Mouse (Mus musculus): ENCODE measurements around the gene Ufsp1.

Ufsp1 gene

GRCm38 (mm10) chr5:137295712-137296111 lies 1.3 kb downstream of the Ufsp1 start:
- DNase-seq (ENCODE audit: low spot score), result no peak

DNA sequence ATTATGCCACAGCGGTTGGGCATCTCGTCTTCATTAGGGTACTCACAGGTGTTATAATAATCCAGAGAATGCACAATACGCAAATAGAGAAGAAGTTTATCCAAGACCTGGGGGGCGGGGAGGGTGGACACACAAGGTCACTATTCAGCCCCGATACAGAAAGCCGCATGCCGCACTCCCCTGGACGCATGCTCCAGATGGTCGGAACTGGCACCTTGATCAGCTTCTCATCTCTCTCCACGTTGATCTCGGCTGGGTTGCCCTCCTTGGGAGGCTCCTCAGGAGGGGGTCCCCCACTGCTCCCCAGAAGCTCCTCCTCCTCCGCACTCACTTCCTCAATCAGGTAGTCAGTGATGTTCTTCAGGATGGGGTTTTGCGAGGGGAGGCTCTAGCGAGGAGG lies 2.7 kb downstream of the Ufsp1 start:
- DNase-seq (ENCODE audit: low spot score), result no peak

DNA sequence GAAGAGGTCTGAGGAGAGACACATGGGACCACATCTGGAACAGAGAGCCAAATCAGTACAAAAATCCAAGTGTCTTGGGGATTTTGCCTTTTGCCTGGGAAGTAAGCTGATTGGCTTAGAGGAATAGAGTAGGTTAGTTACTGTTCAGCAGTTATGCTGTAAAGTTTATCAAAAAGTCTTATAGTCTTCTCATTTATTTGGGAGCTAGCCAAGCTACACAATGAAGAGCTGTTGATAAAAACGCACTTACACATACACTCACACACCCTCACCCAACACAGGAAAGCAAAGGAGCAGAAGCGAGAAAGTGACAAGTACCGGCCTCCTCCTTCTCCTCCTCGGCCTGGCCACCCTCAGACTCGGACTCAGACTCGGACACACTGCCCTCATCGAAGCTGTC lies 4.8 kb downstream of the Ufsp1 start:
- no peak for DNase-seq (ENCODE audit: low spot score)

GRCm38 (mm10) chr5:137301253-137301652 lies 6.8 kb downstream of the Ufsp1 start:
- no peak for DNase-seq (ENCODE audit: low spot score)

GRCm38 (mm10) chr5:137303609-137304008 lies 9.2 kb downstream of the Ufsp1 start:
- DNase-seq (ENCODE audit: low spot score), result no peak

DNA sequence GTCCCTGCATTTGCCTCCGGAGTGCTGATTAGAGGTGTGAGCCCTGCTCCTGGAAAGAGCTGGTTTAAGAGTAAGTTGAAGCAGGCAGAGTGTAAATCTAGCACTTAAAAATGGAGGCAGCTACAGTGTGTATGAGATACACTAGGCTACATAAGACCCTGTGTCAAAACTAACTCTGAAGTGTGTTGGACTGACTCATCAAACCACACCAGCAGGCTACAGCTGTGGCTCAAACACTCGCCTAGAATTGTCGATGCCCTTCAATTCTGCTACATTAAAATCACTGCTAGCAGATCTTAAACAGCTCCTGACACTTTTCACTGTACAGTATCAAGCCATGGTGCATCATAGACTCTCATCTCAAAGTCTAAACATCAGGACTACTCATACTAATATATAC lies 9.7 kb downstream of the Ufsp1 start:
- DNase-seq (ENCODE audit: low spot score), result no peak

- DNase-seq (ENCODE audit: low spot score), result no peak
Measured at GRCm38 (mm10) chr5:137304816-137305215, 10.4 kb downstream of the Ufsp1 start.

DNA sequence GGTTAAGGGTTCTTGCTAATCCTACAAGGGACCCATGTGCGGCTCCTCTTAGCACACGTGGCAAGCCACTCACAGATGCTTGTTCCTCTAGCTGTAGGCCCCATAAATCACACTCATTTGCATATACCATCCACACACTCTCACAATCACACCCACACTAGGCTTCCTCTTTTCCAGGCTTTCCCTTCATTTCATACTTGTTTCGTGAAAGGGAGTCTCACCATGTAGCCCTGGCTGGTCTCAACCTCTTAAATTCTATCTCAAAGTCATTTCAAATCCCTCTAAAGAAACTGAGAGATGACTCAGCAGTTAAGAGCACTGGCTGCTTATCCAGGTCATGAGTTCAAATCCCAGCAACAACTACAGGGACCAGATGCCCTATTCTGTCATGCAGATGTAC lies 11.4 kb downstream of the Ufsp1 start:
- no peak for DNase-seq (ENCODE audit: low spot score)

- DNase-seq (ENCODE audit: low spot score), result no peak
Measured at GRCm38 (mm10) chr5:137306439-137307005, 12.1 kb downstream of the Ufsp1 start.

DNA sequence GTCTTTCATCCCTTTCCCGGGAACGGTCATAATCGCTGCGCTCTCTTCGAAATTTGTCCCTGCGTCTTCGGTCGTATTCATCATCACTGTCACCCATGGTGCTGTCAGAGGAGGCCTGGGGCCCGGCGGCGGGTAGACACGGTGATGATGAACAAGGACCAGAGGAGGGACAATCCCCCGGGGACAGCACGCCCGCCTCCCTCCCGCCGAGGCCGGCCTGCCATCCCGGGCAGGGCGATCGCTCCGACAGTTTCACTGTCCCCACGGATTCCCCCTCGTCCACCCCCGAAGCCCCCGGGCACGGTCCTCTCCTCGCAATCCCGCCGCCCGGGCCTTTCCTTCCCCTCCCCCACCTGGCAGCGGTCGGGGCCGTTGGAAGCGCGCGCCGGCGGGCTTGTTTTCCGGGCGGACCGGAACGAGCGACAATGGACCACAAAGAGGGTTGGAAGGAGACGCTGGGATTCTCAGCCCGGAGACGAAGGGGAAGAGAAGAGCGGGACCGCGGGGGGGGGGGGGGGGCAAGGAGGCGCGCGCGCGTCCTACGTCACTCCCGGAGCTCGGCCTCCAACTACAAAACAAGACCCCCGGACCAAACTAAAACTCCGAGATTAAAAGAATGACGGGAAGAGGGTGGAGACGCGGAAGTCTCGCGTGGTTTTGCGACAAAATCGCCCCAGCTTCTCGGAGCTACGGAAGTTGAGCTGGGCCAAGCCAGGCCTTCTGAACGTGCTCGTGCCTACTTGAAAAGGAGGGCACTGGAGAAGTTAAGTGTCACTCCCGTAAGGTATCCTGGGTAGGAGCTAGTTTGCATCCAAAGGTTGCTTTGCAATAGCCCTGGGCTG lies 12.9 kb downstream of the Ufsp1 start, which contains the start of gene Srrt:
Gene Srrt, minus strand, starts transcription at position 604 of the 842 bp plus-strand sequence.
- peak; percentile 65 for DNase-seq (ENCODE audit: low spot score)

- no peak for DNase-seq (ENCODE audit: low spot score)
Measured at GRCm38 (mm10) chr5:137308356-137308755, 13.9 kb downstream of the Ufsp1 start.

GRCm38 (mm10) chr5:137313466-137314192 lies 19.2 kb downstream of the Ufsp1 start:
- DNase-seq (ENCODE audit: low spot score), result no peak

DNA sequence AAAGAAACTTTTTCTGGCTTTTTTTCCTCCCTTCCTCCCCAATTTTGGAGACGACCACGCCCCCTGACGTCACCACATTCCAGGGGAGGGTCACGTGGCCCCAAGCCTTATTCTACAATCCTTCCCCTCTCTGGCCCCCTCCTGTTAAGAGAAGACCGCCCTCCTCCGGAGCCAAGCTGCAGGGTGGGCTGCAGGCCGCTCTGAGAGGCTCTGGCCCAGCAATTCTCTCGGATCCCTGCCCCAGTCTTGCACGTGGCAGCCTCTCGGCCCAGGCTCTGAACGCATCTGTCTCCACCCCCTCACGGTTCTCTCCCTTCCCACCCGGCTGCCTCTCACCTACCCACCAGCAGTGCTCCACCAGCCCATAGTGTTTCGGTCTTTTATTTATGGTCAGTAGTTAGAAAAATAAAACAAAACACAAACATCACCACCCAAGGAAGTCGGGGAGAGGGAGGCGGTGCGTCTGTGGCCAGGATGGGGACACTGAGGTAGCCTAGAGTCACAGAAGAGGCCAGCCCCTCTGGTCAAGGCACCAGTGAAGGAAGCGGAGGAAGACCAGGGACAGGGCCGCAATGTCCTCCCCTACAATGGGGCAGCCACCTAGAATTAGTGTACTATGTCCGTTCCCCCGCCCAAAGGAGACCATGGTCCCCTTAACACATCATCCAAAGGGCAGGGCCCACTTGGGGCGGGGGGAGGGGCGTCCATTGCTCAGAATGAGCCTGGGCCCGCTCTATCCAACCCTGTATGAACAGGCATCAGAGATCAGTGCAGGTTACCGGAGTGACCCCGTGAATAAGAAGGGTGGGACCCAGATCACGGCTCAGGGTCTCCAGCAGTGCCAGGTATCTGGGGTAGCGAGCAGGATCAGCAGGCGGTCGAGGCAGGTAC lies 20.0 kb downstream of the Ufsp1 start, which contains the start of gene Trip6:
Gene Trip6, minus strand, starts transcription at position 212 of the 891 bp plus-strand sequence.
- peak; percentile 78 for DNase-seq (ENCODE audit: low spot score)

- no peak for DNase-seq (ENCODE audit: low spot score)
Measured at GRCm38 (mm10) chr5:137315084-137315903, 20.9 kb downstream of the Ufsp1 start.

DNA sequence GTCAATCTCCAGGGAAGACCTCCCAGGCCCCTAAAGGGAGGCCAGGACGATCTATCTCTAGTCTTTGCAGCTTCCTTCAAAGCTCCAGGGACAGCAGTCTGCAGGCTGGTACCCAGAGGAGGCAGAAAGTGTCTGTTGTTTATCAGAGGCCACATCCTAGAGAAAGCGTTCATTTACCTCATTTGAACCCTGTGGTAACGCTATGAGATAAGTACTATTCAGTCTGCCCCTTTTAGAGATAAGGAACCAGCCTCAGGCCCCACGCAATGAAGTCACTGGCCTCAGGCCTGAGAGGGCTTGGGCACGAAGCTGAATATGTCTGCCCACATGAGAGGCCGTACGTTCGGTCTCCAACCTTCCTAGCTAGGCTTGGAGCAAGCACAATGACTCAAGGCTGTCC lies 22.9 kb downstream of the Ufsp1 start:
- DNase-seq (ENCODE audit: low spot score), result no peak

DNA sequence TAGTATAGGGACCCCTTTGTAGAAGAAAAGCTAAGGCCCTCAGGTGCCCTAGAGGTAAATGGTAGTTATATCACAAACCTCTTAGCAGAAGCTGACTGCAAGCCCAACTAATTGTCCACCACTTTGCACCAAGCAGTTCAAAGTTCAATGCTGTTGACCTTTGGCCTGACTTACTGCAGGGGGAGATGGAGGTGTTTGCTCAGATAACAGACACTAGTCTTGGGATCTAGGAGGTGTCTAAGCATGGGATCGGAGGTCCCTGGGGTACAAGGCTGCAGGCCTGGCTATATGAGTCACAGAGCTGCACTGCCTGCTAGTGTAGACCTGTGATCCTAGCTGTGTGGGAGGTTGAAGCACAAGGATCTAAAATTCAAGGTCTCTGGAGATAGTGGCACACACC lies 24.1 kb downstream of the Ufsp1 start:
- DNase-seq (ENCODE audit: low spot score), result no peak

- no peak for DNase-seq (ENCODE audit: low spot score)
Measured at GRCm38 (mm10) chr5:137320996-137321395, 26.6 kb downstream of the Ufsp1 start.

- no peak for DNase-seq (ENCODE audit: low spot score)
Measured at GRCm38 (mm10) chr5:137330910-137331309, 36.5 kb downstream of the Ufsp1 start.

DNA sequence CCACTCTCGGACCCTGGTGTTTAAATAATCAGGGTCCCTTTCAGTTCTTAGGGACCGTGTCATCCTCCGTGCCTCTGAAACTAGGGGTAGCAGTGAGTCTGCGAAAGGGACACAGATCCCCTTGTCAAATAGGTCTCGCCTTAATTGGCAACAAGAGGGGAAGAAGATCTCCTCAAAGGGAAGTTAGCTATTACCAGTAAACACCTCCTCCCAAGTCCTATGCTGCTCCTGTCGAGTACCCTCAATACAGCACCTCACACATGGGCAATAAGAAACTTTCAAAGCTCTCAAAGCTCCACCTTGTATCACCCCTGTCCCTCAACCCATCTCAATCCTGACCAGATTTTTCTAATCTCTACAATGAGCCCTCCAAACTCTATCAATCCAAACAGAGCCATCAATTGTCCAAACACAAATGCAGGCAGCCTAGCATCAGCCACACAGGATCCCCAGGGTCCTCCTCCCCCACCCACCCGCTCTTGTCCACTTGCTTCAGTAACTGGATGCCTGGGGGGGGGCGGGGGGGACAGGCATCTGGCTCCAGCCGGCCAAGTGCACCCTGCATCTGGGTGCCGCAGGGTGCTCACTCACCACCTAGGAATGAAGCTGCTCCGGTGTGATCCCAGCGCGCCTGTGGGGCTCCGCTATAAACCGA lies 38.6 kb downstream of the Ufsp1 start:
- DNase-seq (ENCODE audit: low spot score), result no peak

DNA sequence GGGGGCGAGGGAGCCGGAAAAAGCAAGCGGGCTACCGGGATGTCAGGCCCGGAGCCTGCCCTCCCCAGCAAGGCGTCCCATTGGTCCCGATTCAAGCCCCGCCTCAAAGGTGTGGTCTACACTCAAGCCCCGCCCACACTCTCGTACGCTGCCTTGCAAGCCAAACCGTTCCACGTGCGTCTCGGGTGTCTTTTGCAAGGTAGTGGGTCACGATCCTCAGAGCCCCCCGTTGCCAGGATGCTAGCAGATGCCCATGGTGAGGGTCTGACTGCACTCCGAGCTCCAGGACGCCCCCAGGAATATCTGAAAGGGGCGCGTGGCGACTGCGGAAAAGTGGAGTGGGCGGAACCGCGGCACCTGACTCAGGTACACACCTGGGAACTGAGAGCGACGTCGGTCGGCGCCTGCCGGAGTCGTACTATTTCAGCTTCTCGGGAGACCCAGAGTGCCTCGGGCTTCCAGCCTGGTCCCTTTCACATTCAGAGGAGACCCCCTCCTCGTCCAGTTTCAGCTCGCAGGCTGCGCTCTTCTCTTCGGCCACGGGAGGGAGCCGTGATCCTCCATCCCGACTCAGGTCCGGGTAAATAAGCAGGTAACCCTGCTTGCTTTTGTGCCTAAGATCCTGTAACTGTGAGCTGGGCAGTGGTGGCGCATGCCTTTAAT lies 39.2 kb downstream of the Ufsp1 start, which contains the start of gene Slc12a9:
Gene Slc12a9, minus strand, starts transcription at position 86 of the 663 bp plus-strand sequence.
- peak; percentile 77 for DNase-seq (ENCODE audit: low spot score)

All from urinary bladder, postnatal 10 days (tissue).